Mouse (Mus musculus): Measurements from ENCODE around the gene Tiam1. TPM values are rescaled to one million over a fixed set of nuclear protein-coding genes. Genes with fewer than 3 reads are reported as not detected.

Tiam1 gene
- polyA plus RNA-seq, 1 experiment from 2014 or later, result 18.8 TPM

GRCm38 (mm10) chr16:89972018-89972417 is 171.6 kb downstream of the Tiam1 start:
- Histone ChIP-seq H3K9ac (ENCODE audit: low read length) (no peak overlapping the region), H3K4me1 (replicated peaks; ENCODE audit: control insufficient read depth, insufficient read depth) (no peaks in the 10 kb centered on the region), H3K36me3 (ENCODE audit: control insufficient read depth, insufficient read depth, low read length) (no peaks in the 10 kb centered on the region), H3K27ac (replicated peaks) (no peak overlapping the region; the same call in 1 of the 2 replicates), H3K9me3 (ENCODE audit: control insufficient read depth, low read length) (no peaks in the 10 kb centered on the region), H3K4me3 (ENCODE audit: low read depth, low read length) (no peak overlapping the region), H3K4me2 (replicated peaks; ENCODE audit: low read depth) (no peak overlapping the region), H3K27me3 (ENCODE audit: control insufficient read depth, insufficient read depth, low read length) (no peaks in the 10 kb centered on the region)
- 72% methylated on average over 6 of the region's 6 CpGs for WGBS
- no peak for TF ChIP-seq EP300 (optimal IDR thresholded peaks at IDR 0.05)
- no peak for TF ChIP-seq CTCF (IDR thresholded peaks at IDR 0.05; ENCODE audit: low read depth)
- DNase-seq (ENCODE audit: low spot score) (no peak), ATAC-seq (ENCODE audit: low FRiP score, low TSS enrichment) (0 out of 2 replicates have a peak, but pooled peaks have one; percentile 54)

DNA sequence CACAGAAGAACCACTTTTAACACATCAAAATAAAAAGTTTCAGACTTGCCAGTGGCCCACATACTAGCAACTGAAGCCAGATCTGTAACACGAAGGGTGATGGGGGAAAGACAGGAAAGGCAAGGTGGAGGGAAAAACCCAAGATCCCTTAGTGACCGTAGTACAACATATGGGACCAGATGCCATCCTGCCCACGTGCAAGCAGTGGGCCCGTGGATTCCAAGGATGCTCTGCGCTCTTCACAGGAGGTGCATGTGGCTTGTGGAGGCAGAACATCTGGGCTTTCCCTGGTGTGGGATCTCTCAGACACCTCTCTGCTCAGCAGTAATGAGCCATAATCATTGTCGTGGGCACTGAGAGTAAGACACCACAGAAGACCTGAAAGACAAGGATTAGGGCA is 175.5 kb downstream of the Tiam1 start:
- Histone ChIP-seq H3K9ac (ENCODE audit: low read length) (no peak overlapping the region), H3K27ac (replicated peaks) (no peak overlapping the region), H3K9me3 (ENCODE audit: control insufficient read depth, low read length) (0 out of 2 replicates have a peak, but pooled peaks cover 2% of the 10 kb centered on the region), H3K4me1 (replicated peaks; ENCODE audit: control insufficient read depth, insufficient read depth) (no peaks in the 10 kb centered on the region), H3K27me3 (ENCODE audit: control insufficient read depth, insufficient read depth, low read length) (no peaks in the 10 kb centered on the region), H3K4me3 (ENCODE audit: low read depth, low read length) (no peak overlapping the region), H3K4me2 (replicated peaks; ENCODE audit: low read depth) (no peak overlapping the region), H3K36me3 (ENCODE audit: control insufficient read depth, insufficient read depth, low read length) (no peaks in the 10 kb centered on the region)
- no peak for DNase-seq (ENCODE audit: low spot score)
- WGBS, result 84% methylated on average over 6 of the region's 6 CpGs
- TF ChIP-seq CTCF (IDR thresholded peaks at IDR 0.05; ENCODE audit: low read depth), result no peak
- no peak for TF ChIP-seq EP300 (optimal IDR thresholded peaks at IDR 0.05)
- ATAC-seq (ENCODE audit: low FRiP score, low TSS enrichment), result no peak

GRCm38 (mm10) chr16:89962876-89963275 is 180.7 kb downstream of the Tiam1 start:
- Histone ChIP-seq H3K4me1 (replicated peaks; ENCODE audit: control insufficient read depth, insufficient read depth) (no peaks in the 10 kb centered on the region), H3K4me2 (replicated peaks; ENCODE audit: low read depth) (no peak overlapping the region), H3K4me3 (ENCODE audit: low read depth, low read length) (no peak overlapping the region), H3K9me3 (ENCODE audit: control insufficient read depth, low read length) (0 out of 2 replicates have a peak, but pooled peaks cover 2% of the 10 kb centered on the region), H3K27ac (replicated peaks) (no peak overlapping the region), H3K9ac (ENCODE audit: low read length) (no peak overlapping the region), H3K36me3 (ENCODE audit: control insufficient read depth, insufficient read depth, low read length) (no peaks in the 10 kb centered on the region), H3K27me3 (ENCODE audit: control insufficient read depth, insufficient read depth, low read length) (no peaks in the 10 kb centered on the region)
- WGBS, result 77% methylated on average over 14 of the region's 14 CpGs
- no peak for TF ChIP-seq EP300 (optimal IDR thresholded peaks at IDR 0.05)
- no peak for TF ChIP-seq CTCF (IDR thresholded peaks at IDR 0.05; ENCODE audit: low read depth)
- DNase-seq (ENCODE audit: low spot score) (peak; percentile 43), ATAC-seq (ENCODE audit: low FRiP score, low TSS enrichment) (peak; percentile 75)

DNA sequence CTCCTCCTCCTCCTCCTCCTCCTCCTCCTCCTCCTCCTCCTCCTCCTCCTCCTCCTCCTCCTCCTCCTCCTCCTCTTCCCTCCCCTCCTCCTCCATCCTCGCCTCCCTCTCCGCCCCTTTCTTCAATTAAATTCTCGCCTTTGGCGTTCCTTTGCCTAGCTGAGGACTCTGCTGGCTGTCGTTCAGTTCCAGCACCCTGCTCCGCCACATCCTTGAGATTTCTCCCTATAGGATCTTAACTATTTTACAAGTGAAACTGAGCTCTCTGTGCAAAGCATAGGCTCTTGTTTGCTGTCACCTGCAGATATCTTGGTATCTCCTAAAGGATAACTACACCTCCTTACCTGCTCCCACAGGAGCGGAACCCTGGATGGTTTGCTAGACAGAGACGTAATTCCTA is 182.7 kb downstream of the Tiam1 start:
- H3K27me3 ChIP-seq (ENCODE audit: control insufficient read depth, insufficient read depth, low read length), result no peaks in the 10 kb centered on the region
- DNase-seq (ENCODE audit: low spot score), result no peak
- H3K9ac ChIP-seq (ENCODE audit: low read length), result no peak overlapping the region
- H3K9me3 ChIP-seq (ENCODE audit: control insufficient read depth, low read length), result no peaks in the 10 kb centered on the region
- peak overlapping the region; percentile 50 for H3K4me3 ChIP-seq (ENCODE audit: low read depth, low read length)
- ATAC-seq (ENCODE audit: low FRiP score, low TSS enrichment), result no peak
- WGBS, result 21% methylated on average over 6 of the region's 8 CpGs
- TF ChIP-seq EP300 (optimal IDR thresholded peaks at IDR 0.05), result no peak
- no peak for TF ChIP-seq CTCF (IDR thresholded peaks at IDR 0.05; ENCODE audit: low read depth)
- H3K36me3 ChIP-seq (ENCODE audit: control insufficient read depth, insufficient read depth, low read length), result no peaks in the 10 kb centered on the region
- peak overlapping the region; percentile 88 for H3K4me2 ChIP-seq (replicated peaks; ENCODE audit: low read depth)
- no peak overlapping the region for H3K27ac ChIP-seq (replicated peaks)
- H3K4me1 ChIP-seq (replicated peaks; ENCODE audit: control insufficient read depth, insufficient read depth), result no peaks in the 10 kb centered on the region

- under 1% methylated on average over 33 of the region's 33 CpGs for WGBS
- Histone ChIP-seq H3K4me3 (ENCODE audit: low read depth, low read length) (peak overlapping the region; percentile 50), H3K4me1 (replicated peaks; ENCODE audit: control insufficient read depth, insufficient read depth) (no peaks in the 10 kb centered on the region), H3K36me3 (ENCODE audit: control insufficient read depth, insufficient read depth, low read length) (no peaks in the 10 kb centered on the region), H3K9me3 (ENCODE audit: control insufficient read depth, low read length) (no peaks in the 10 kb centered on the region), H3K9ac (ENCODE audit: low read length) (peak overlapping the region; percentile 60), H3K4me2 (replicated peaks; ENCODE audit: low read depth) (peak overlapping the region; percentile 88), H3K27ac (replicated peaks) (peak overlapping the region; percentile 80), H3K27me3 (ENCODE audit: control insufficient read depth, insufficient read depth, low read length) (no peaks in the 10 kb centered on the region)
- peak; percentile 51 for ATAC-seq (ENCODE audit: low FRiP score, low TSS enrichment)
- no peak for TF ChIP-seq EP300 (optimal IDR thresholded peaks at IDR 0.05)
- TF ChIP-seq CTCF (IDR thresholded peaks at IDR 0.05; ENCODE audit: low read depth), result no peak
- DNase-seq (ENCODE audit: low spot score), result peak; percentile 56
Measured at GRCm38 (mm10) chr16:89960186-89960878, 183.2 kb downstream of the Tiam1 start.

GRCm38 (mm10) chr16:89958982-89959381 is 184.6 kb downstream of the Tiam1 start:
- Histone ChIP-seq H3K4me3 (ENCODE audit: low read depth, low read length) (peak overlapping the region; percentile 50), H3K27ac (replicated peaks) (no peak overlapping the region), H3K9me3 (ENCODE audit: control insufficient read depth, low read length) (no peaks in the 10 kb centered on the region), H3K4me2 (replicated peaks; ENCODE audit: low read depth) (peak overlapping the region; percentile 88), H3K36me3 (ENCODE audit: control insufficient read depth, insufficient read depth, low read length) (no peaks in the 10 kb centered on the region), H3K4me1 (replicated peaks; ENCODE audit: control insufficient read depth, insufficient read depth) (0 out of 2 replicates have a peak, but pooled peaks cover 2% of the 10 kb centered on the region), H3K27me3 (ENCODE audit: control insufficient read depth, insufficient read depth, low read length) (no peaks in the 10 kb centered on the region), H3K9ac (ENCODE audit: low read length) (no peak overlapping the region; the same call in 1 of the 2 replicates)
- no peak for TF ChIP-seq CTCF (IDR thresholded peaks at IDR 0.05; ENCODE audit: low read depth)
- no peak for TF ChIP-seq EP300 (optimal IDR thresholded peaks at IDR 0.05)
- no peak for DNase-seq (ENCODE audit: low spot score)
- WGBS, result 22% methylated on average over 12 of the region's 12 CpGs
- ATAC-seq (ENCODE audit: low FRiP score, low TSS enrichment), result no peak

Measured in stomach, postnatal 0 days (tissue).